Mouse (Mus musculus) v-Abl transformed pro-B cells (cell line): ENCODE data around the gene Irf4.

Experiments used
- in situ Hi-C, 2 experiments: fragments of 400-800 bp; cut with MboI; formaldehyde crosslinking; loops; one replicate each; pipeline ENCODE4 v1.15.1; 2025; ENCODE audit not compliant: unreplicated experiment in 2 of 2

Gene Irf4

GRCm38 (mm10) chr13:30760374-30761090 lies 11.5 kb downstream of the Irf4 start:
- in situ Hi-C loops, result loop anchor here (5.0 to 25.0 kb wide), 4 partner anchors 74 to 852 kb away; no protein-coding TSS in a partner anchor

GRCm38 (mm10) chr13:30761151-30761631 lies 12.2 kb downstream of the Irf4 start:
- in situ Hi-C loops, result loop anchor here (5.0 to 25.0 kb wide), 4 partner anchors 74 to 851 kb away; no protein-coding TSS in a partner anchor

DNA sequence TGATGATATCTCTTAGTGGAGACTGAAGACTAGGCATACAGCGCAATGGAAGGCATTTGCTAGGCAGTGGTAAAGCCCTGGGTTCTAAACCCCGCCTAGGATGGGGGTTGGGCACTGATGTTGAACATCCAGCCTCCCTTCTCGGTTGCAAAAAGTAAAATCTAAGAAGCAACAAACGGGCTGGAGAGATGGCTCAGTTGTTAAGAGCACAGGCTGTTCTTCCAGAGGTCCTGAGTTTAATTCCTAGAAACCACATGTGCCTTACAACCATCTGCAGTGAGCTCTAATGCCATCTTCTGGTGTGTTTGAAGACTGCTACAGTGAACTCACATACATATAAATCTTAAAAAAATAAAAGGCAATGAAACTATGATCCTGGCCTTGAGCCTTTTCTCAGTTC lies 13.2 kb downstream of the Irf4 start:
- in situ Hi-C loops, result loop anchor here (5.0 to 25.0 kb wide), 4 partner anchors 73 to 850 kb away; no protein-coding TSS in a partner anchor

- in situ Hi-C loops, result loop anchor here (5.0 to 25.0 kb wide), 4 partner anchors 71 to 848 kb away; no protein-coding TSS in a partner anchor
Measured at GRCm38 (mm10) chr13:30764014-30764740, 15.2 kb downstream of the Irf4 start.

- in situ Hi-C loops, result loop anchor here (10.0 to 25.0 kb wide), 3 partner anchors 69 to 846 kb away; no protein-coding TSS in a partner anchor
Measured at GRCm38 (mm10) chr13:30765906-30766305, 16.9 kb downstream of the Irf4 start.

DNA sequence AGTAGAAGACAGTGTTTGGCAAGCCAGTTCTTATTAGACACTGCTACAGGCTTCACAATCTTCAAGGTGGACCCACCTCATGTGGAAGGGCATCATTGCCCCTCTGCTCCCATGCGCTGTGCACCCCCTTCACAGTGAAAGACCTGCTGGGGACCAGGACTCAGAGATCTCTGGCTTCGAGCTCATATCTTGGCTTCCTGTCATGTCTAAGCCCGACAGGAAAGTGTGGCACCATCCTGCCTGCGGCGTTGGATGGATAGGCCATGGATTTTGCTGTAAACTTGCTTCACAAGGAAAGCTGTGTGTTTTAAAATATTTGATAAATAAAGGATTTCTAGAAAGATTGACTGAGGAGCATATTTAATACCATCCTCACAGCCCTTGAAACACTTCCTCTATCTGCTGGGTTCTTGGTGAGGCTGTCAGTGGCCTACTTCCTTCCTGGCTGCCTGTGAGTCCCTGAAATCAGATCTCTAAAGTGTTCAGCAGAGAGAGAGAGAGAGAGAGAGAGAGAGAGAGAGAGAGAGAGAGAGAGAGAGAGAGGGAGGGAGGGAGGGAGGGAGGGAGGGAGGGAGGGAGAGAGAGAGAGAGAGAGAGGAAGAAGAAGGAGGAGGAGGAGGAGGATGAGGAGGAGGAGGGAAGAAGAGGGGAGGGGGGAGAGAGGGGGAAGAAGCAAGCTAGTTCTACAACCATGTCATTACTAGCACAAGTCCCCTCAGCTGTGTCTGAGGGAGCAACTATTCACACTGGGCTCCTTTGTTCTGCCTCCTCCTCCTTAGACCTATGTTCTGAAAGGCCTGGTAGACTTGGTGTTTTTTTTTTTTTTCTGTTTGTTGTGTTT lies 17.8 kb downstream of the Irf4 start:
- in situ Hi-C loops, result loop anchor here (10.0 to 25.0 kb wide), 3 partner anchors 68 to 845 kb away; no protein-coding TSS in a partner anchor

DNA sequence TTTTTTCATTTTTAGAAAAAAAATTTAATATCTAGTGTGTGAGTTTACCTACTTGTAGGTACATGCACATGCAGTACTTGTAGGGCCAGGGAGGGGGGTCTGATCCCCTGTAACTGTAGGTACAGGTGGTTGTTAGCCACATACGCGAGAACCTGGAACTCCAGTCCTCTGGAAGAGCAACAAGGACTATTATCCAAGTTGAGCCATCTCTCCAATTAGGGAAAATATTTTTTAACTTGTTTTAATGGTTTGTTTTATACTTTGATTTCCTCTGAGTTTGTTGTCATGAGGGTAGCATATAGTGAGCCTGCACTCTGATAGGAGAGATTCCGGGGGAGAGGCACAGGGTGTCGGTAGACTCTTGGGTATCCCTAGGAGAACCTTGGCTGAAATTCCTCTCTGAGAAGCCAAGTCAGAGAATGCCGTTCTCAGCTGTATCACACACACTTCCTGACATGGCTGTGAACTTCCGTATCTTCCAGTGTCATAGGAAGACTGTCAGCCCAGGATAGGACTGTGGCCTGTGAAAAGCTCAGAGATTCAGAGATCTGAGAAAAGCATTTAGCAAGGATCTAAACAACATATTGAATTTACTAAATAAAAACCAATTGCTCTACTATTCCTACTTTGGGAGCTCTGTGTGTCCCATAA lies 18.6 kb downstream of the Irf4 start:
- in situ Hi-C loops, result loop anchor here (10.0 to 25.0 kb wide), 3 partner anchors 67 to 845 kb away; no protein-coding TSS in a partner anchor

GRCm38 (mm10) chr13:30776021-30776420 lies 27.0 kb downstream of the Irf4 start:
- in situ Hi-C loops, result no loop called here

DNA sequence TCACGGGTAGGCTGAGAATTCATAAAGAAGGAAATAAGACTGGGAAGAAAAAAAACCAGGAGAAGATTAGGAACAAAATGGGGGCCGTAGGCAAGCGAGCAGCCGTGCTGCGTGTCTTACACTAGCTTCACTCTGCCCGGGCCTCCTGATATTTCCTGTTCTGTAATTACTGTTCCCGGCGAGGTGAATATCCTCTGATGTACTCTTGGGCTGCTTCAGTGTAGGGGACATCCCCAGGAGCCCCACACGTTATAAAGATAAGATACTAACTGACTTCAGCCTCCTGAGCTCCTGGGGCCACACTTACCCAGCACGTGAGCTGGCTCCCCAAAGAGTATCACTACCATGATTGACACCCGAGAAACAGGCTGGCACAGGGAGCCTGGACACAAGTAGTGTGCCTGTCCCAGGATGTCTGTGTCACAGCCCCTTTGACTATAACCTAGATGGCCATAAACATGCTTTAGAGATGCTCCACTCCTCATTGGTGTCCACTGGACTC lies 28.7 kb downstream of the Irf4 start:
- in situ Hi-C loops, result no loop called here

- in situ Hi-C loops, result no loop called here
Measured at GRCm38 (mm10) chr13:30781905-30782304, 32.9 kb downstream of the Irf4 start.

DNA sequence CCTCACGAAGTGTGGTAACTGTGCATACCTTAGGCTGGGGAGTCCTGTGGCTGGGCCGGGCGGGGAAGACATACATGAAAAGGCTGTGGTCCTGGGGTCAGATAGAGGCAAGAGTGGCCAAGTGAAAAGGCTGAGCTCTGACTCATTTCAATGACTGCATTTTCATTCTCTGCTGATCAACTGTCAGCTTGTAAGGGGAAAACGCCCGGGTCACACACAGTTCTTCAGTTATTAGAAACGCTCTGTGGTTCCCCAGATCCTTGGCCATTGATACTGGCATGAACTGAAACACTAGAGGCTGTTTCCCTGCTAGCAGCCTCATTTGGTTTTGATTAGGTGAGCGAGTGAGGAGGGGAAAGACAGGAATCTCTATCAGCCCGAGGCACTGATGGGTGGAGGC lies 33.4 kb downstream of the Irf4 start:
- in situ Hi-C loops, result no loop called here

DNA sequence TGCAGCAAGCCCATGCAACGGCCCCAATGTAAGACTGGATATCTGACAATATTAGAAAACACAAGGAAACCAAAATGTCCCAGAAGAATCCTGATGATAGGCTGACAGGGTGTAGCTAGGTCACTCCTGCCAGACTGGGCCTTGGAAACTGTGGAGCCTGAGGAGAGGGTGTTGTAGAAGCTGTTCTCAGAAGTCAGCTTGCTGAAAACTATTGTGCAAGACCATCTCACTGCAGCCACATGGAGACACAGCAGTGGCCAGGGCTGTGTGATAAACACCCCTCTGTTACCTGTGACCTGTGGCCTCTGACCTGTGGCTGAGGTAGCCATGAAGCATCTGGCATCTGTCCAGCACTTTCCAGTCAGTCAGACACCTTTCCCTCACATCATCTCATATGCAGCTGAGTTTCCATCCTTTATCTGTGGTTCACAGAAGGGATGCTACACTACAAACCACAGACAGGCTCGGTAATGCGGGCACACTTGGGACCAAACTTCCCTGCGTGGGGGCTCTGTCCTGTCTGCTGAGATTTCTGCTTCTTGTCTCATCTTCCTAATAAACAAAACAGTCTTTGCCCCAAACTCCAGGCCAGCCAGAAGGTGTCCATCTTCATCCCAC lies 36.5 kb downstream of the Irf4 start:
- in situ Hi-C loops, result no loop called here

- in situ Hi-C loops, result no loop called here
Measured at GRCm38 (mm10) chr13:30786235-30787035, 37.4 kb downstream of the Irf4 start.

DNA sequence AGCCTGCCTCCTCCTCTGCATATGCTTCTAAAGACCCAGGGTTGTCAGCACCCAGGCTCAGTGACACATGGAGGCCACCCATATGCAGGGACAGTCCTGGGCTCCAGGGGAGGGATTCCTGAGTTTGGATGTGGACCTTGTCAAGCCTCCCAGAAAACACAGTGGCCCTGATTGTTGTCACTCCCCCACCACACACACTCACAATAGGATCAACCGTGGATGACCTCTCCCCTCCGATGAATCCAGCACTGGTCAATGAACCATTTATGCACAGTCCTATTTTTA lies 38.0 kb downstream of the Irf4 start:
- in situ Hi-C loops, result no loop called here

DNA sequence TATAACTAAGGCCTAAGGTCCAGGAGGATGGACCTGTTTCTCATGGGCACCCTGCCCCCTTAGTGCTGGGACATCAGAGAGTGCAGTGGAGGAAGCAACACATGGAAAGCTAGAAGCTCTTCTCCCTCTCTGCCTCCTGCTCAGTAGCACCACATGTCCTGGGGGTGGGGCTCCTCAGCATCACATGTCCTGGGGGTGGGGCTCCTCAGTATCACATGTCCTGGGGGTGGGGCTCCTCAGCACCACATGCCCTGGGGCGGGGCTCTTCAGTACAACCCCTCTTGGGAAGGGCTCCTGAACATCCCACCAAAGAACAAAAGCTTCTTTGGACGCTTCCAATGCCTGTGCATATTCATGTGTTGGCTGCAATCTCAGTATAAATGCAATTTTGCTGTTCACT lies 38.5 kb downstream of the Irf4 start:
- in situ Hi-C loops, result no loop called here

- in situ Hi-C loops, result no loop called here
Measured at GRCm38 (mm10) chr13:30787960-30788359, 38.9 kb downstream of the Irf4 start.

DNA sequence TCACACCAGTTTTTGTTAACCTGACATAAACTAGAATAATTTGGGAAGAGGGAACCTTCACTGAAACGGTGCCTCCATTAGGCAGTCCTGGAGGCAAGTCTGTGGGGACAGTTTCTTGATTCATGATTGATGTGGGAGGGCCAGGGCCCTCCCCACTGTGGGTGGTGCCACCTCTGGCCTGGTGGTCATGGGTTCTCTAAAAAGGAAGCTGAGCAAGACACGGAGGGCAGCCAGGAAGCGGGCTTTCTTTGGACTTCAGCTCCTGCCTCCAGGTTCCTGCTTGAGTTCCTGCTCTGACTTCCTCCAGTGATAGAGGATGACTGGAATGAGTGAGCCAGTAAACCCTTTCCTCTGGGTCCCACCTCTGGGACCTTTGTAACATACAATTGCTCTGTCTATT lies 39.4 kb downstream of the Irf4 start:
- in situ Hi-C loops, result no loop called here

GRCm38 (mm10) chr13:30790016-30790415 lies 41.0 kb downstream of the Irf4 start:
- in situ Hi-C loops, result no loop called here

DNA sequence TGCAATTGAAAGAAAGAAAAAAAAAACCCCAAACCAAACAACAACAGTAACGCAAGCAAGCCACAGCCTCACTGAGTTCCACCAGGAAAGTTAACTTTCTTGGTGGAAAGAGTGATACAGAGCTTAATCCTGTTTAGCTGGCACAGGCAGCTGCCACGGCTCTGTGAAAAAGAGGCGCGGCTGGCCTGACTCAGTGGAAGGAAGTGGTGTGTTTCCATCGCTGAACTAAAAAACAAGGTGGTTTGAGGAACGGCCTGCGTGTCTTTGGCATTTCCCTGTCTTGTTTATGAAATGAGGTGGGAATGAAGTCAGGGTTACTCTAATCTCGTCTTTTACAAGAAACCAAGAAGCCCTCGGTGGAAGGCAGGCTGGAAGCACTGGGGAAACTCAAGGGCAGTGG lies 43.3 kb downstream of the Irf4 start:
- in situ Hi-C loops, result no loop called here
